Mouse (Mus musculus): ENCODE results near the gene Kremen1. TPM values are rescaled to one million over a fixed set of nuclear protein-coding genes. Genes with fewer than 3 reads are reported as not detected.

Gene Kremen1
- polyA plus RNA-seq, 2 experiments, result 0.47 to 0.95 TPM

DNA sequence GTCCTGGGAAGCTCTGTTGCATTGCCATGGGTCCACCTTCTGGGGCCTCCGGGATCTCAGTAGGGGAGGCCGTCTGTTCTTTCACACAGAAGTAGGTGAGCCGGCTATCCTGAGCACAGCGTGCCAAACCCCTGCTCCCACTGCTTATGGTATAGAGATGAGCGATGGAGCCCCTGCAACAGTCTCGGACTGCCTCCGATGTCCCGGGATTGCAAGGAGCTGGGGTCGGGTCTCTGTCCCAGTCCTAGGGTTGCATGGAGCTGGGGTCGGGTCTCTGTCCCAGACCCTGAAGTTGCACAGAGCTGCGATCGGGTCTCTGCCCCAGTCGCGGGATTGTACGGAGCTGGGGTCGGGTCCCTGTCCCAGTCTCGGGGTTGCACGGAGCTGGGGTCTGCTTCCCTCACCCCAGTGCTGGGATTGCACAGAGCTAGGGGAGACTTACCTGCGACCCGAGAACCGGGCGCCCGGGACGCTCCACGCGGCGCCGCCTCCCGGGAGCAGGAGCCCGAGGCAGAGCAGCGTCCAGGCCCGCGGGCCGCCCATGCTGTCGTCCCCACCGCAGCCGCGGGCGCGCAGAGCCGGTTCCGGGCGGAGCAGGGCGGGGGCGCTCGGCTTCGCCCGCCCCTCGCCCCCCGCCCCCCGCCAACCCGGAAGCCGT lies 109.5 kb downstream of the Kremen1 start, which contains the start of gene Emid1:
TSS of gene Emid1 (minus strand) at position 578 of the 658 bp plus-strand sequence.
- ATAC-seq (ENCODE audit: insufficient read depth), result no peak
- no peak within 1 kb of the TSS for H3K27ac ChIP-seq
- no peaks in the 10 kb centered on the region for H3K36me3 ChIP-seq (replicated peaks; ENCODE audit: control insufficient read depth, insufficient read depth, low read depth)
- H3K4me1 ChIP-seq (replicated peaks; ENCODE audit: control insufficient read depth in 2 of 2, insufficient read depth in 2 of 2, low read length in 1 of 2), result no peaks in the 10 kb centered on the region; a peak in 1 of 4 replicates
- peak within 1 kb of the TSS; percentile 30 to 45 for H3K4me3 ChIP-seq (ENCODE audit: insufficient read depth in 1 of 2, low read depth in 2 of 2, low read length in 2 of 2)
- no peak for DNase-seq (ENCODE audit: low read depth in 3 of 3, low spot score in 3 of 3)
- TF ChIP-seq EP300 (IDR thresholded peaks at IDR 0.05; ENCODE audit: low read depth) (no peak), CTCF (IDR thresholded peaks at IDR 0.05; ENCODE audit: low read depth) (no peak)
- H3K27me3 ChIP-seq (ENCODE audit: control insufficient read depth, insufficient read depth, low read length), result peaks cover 15% of the 10 kb centered on the region
- H3K9ac ChIP-seq (replicated peaks), result no peak within 1 kb of the TSS; the same call in 1 of the 2 replicates
- WGBS (ENCODE audit: insufficient replicate concordance), result under 1% methylated on average over 35 of the region's 53 CpGs
- H3K9me3 ChIP-seq (ENCODE audit: control insufficient read depth, low read length), result no peaks in the 10 kb centered on the region
- H3K4me2 ChIP-seq (ENCODE audit: low read depth), result peak within 1 kb of the TSS; percentile 56

DNA sequence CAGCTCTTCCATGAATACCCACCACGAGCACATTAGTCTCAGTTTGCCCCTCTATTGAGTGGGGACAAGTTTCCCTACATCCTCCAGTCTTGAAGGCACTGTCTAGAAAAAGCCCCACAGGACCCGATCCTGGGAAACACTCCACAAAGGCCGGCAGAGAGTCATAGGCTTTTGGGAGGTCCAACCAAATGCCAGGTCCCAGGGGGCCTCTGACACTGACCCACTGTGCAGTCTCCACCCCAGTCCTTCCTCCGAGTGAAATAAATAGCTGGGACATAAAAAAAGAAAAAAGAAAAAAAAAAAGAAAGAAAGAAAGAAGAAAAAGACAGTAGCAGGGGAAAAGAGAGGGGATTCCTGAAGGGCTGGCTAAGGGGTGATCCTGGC lies 110.1 kb downstream of the Kremen1 start:
- Histone ChIP-seq H3K4me1 (replicated peaks; ENCODE audit: control insufficient read depth in 2 of 2, insufficient read depth in 2 of 2, low read length in 1 of 2) (no peaks in the 10 kb centered on the region; a peak in 1 of 4 replicates), H3K9me3 (ENCODE audit: control insufficient read depth, low read length) (no peaks in the 10 kb centered on the region), H3K4me3 (ENCODE audit: insufficient read depth in 1 of 2, low read depth in 2 of 2, low read length in 2 of 2) (no peak overlapping the region), H3K27me3 (ENCODE audit: control insufficient read depth, insufficient read depth, low read length) (peaks cover 15% of the 10 kb centered on the region), H3K9ac (replicated peaks) (no peak overlapping the region), H3K4me2 (ENCODE audit: low read depth) (peak overlapping the region; percentile 56), H3K36me3 (replicated peaks; ENCODE audit: control insufficient read depth, insufficient read depth, low read depth) (no peaks in the 10 kb centered on the region), H3K27ac (no peak overlapping the region)
- no peak for DNase-seq (ENCODE audit: low read depth in 3 of 3, low spot score in 3 of 3)
- no peak for ATAC-seq (ENCODE audit: insufficient read depth)
- TF ChIP-seq EP300 (IDR thresholded peaks at IDR 0.05; ENCODE audit: low read depth) (no peak), CTCF (IDR thresholded peaks at IDR 0.05; ENCODE audit: low read depth) (no peak)
- WGBS (ENCODE audit: insufficient replicate concordance), result 19% methylated on average over 4 of the region's 4 CpGs

DNA sequence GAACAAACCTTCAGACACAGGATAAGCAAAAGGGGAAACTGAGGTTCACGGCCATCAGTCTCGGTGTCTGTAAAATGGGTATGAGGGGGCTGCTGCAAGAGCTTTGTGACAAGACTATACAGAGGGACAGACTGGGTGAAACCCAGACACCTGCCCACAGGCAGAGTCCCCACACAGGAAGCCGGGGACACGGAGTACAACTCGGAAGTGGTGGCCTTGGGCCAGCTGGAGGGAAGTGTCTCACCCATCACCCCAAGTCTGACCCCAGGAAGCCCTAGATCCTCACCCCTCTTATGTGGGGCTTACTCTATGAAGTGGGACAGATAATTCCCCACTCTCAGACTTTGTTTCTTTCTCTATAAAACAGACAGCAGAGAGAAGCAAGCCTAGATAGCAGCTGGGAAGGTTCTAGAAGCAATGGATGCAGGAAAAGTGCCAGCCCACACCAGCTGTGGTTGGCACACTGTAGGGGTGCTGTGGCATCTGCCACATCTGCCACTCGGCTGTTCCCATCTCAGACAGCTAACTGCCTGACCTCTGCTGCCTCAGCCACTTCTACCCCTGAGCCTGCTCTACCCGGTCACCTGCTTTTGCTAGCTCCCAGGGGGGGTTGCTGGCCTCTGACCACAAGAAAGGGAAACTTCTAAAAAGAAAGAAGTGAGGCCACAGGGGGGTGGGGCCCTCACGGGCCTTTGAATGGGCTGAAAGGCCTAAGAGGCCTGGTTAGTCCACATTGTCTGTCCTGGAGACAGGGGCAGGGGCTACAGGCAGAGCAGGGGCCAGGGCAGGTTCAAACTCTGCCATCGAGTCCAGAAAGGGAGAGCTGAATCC lies 110.7 kb downstream of the Kremen1 start:
- H3K27ac ChIP-seq, result no peak overlapping the region
- no peak overlapping the region for H3K9ac ChIP-seq (replicated peaks)
- peaks cover 15% of the 10 kb centered on the region for H3K27me3 ChIP-seq (ENCODE audit: control insufficient read depth, insufficient read depth, low read length)
- WGBS (ENCODE audit: insufficient replicate concordance), result 36% methylated on average over 9 of the region's 9 CpGs
- no peaks in the 10 kb centered on the region for H3K36me3 ChIP-seq (replicated peaks; ENCODE audit: control insufficient read depth, insufficient read depth, low read depth)
- H3K4me2 ChIP-seq (ENCODE audit: low read depth), result no peak overlapping the region
- no peak for TF ChIP-seq EP300 (IDR thresholded peaks at IDR 0.05; ENCODE audit: low read depth)
- no peak for TF ChIP-seq CTCF (IDR thresholded peaks at IDR 0.05; ENCODE audit: low read depth)
- DNase-seq (ENCODE audit: low read depth in 3 of 3, low spot score in 3 of 3) (no peak), ATAC-seq (ENCODE audit: insufficient read depth) (no peak)
- H3K9me3 ChIP-seq (ENCODE audit: control insufficient read depth, low read length), result no peaks in the 10 kb centered on the region
- H3K4me1 ChIP-seq (replicated peaks; ENCODE audit: control insufficient read depth in 2 of 2, insufficient read depth in 2 of 2, low read length in 1 of 2), result no peaks in the 10 kb centered on the region; a peak in 1 of 4 replicates
- no peak overlapping the region for H3K4me3 ChIP-seq (ENCODE audit: insufficient read depth in 1 of 2, low read depth in 2 of 2, low read length in 2 of 2)

DNA sequence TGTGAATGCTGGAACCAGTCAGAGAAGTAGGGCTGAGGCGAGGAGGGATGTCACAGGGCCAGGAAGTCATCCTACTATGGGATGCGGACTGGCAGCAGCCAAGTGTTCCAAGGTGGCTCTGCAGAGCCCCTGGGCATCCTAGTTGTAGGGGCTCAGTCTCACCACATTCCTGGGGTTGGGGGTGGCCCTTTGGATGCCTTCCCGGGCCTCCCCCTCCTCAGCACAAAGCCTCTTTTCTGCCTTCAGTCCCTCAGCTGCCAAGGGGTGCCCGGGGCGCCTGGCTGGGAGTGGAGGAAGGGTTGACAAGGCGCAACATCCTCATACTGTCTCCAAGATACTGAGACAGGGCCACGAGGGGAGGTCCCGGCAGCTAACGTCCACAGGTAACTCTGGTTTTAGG lies 111.4 kb downstream of the Kremen1 start:
- H3K9me3 ChIP-seq (ENCODE audit: control insufficient read depth, low read length), result no peaks in the 10 kb centered on the region
- no peaks in the 10 kb centered on the region; a peak in 1 of 4 replicates for H3K4me1 ChIP-seq (replicated peaks; ENCODE audit: control insufficient read depth in 2 of 2, insufficient read depth in 2 of 2, low read length in 1 of 2)
- H3K36me3 ChIP-seq (replicated peaks; ENCODE audit: control insufficient read depth, insufficient read depth, low read depth), result no peaks in the 10 kb centered on the region
- TF ChIP-seq EP300 (IDR thresholded peaks at IDR 0.05; ENCODE audit: low read depth), result no peak
- H3K27me3 ChIP-seq (ENCODE audit: control insufficient read depth, insufficient read depth, low read length), result peaks cover 15% of the 10 kb centered on the region
- DNase-seq (ENCODE audit: low read depth in 3 of 3, low spot score in 3 of 3) (no peak), ATAC-seq (ENCODE audit: insufficient read depth) (no peak)
- no peak overlapping the region for H3K4me2 ChIP-seq (ENCODE audit: low read depth)
- no peak overlapping the region for H3K9ac ChIP-seq (replicated peaks)
- WGBS (ENCODE audit: insufficient replicate concordance), result 47% methylated on average over 9 of the region's 9 CpGs
- H3K4me3 ChIP-seq (ENCODE audit: insufficient read depth in 1 of 2, low read depth in 2 of 2, low read length in 2 of 2), result no peak overlapping the region
- no peak overlapping the region for H3K27ac ChIP-seq

DNA sequence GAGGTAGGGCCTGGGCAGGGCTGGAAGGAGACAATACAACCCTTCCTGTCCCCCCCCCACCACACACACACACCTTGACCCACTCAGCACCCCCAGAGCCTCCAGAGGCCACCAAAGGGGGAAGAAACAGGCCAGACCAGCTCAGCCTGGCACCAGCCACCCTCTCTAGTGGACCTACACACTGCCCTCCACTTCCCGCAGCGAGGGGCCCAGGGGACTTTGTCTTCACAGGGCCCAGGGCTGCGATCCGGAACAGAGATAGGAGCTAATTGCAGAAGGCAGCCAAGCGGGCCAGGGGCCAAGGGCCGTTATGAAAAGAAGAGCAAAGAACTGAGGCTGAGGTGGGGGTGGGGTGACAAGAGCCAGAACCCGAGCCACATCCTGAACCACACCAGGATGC lies 112.1 kb downstream of the Kremen1 start:
- Histone ChIP-seq H3K27ac (no peak overlapping the region), H3K4me1 (replicated peaks; ENCODE audit: control insufficient read depth in 2 of 2, insufficient read depth in 2 of 2, low read length in 1 of 2) (no peaks in the 10 kb centered on the region; a peak in 1 of 4 replicates), H3K36me3 (replicated peaks; ENCODE audit: control insufficient read depth, insufficient read depth, low read depth) (no peaks in the 10 kb centered on the region), H3K27me3 (ENCODE audit: control insufficient read depth, insufficient read depth, low read length) (peaks cover 15% of the 10 kb centered on the region), H3K9ac (replicated peaks) (no peak overlapping the region), H3K4me3 (ENCODE audit: insufficient read depth in 1 of 2, low read depth in 2 of 2, low read length in 2 of 2) (no peak overlapping the region), H3K4me2 (ENCODE audit: low read depth) (no peak overlapping the region), H3K9me3 (ENCODE audit: control insufficient read depth, low read length) (no peaks in the 10 kb centered on the region)
- 4% methylated on average over 7 of the region's 7 CpGs for WGBS (ENCODE audit: insufficient replicate concordance)
- TF ChIP-seq CTCF (IDR thresholded peaks at IDR 0.05; ENCODE audit: low read depth) (no peak), EP300 (IDR thresholded peaks at IDR 0.05; ENCODE audit: low read depth) (no peak)
- DNase-seq (ENCODE audit: low read depth in 3 of 3, low spot score in 3 of 3) (no peak), ATAC-seq (ENCODE audit: insufficient read depth) (no peak)
